Mouse (Mus musculus) spleen, adult 2 months (tissue): ENCODE measurements at regions not wholly inside any gene's neighbourhood (a gene's known extent, or its start where the extent isn't known, plus 50 kb on each side); places are given as distances from the start of the nearest gene placed in this dataset.

Source experiments
- CTCF ChIP-seq: fragments of 200-500 bp; IDR thresholded peaks from 2 replicates; pipeline ENCODE4 v1.5.1; 2011; ENCODE audit warnings: mild to moderate bottlenecking, inconsistent platforms; ENCODE audit not compliant: insufficient read depth, insufficient read length, insufficient replicate concordance; ENCODE audit errors: extremely low read depth
- POLR2A ChIP-seq: fragments of 200-500 bp; IDR thresholded peaks from 2 replicates; pipeline ENCODE4 v1.6.1; 2011; ENCODE audit warnings: low read depth, low read length, inconsistent platforms

- TF ChIP-seq CTCF: no peak
- no peak for TF ChIP-seq POLR2A
These were observed 143.3 kb upstream of the Mvb12b start for GRCm38 (mm10) chr2:34031001-34031412.
